In the genomic region with DNA sequence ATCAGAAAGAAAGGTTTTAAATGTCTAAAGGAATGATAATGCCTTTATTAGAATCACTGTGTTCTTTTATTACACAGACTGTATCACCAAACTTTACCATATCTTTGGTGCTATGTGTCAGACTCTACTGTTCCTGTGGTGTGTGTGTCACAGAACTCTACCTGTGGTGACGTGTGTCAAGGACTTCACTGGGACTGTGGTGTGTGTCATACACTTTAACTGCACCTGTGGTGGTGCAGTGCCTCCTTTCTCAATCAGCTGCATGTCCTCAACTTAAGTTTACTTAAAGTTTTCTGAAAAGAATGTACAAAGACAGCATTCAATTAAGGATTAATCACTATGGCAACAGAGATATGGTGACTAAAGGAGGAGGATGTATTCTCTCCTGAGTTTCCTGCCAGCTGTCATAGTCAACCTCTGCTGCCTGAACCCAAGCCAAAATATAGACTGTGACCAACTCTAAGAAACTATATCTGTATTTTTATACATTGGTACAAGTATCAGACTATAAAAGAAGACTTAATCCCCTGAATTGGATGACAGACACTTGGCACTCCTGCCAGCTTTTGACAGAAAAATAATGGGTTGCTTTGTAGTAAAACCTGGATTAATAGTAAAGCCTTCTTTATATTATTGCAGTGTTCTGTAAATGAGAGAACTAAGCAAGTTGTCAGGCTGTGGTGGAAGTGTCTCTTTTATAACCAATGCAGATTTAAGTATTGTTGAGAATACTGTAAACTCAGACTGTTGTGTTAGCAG, we compare ENCODE assay signal across 27 mouse cellular contexts.
A peak's percentile ranks its signal among the peaks of the same experiment; 100 is the strongest.
DNase-seq lines count a peak whose midpoint lies in the region; ATAC-seq and TF ChIP-seq lines count a peak whose summit lies in the region.
"Had no signal": no experiment of that assay in that cellular context is flagged by ENCODE, and none has a peak within 500 bp of the region (broad histone marks: within the 10 kb centered on the region; RNA-seq: fewer than 3 reads in every experiment).

No protein-coding gene starts in this region.

- peaks cover 4% of the 10 kb centered on the region; the same call in 1 of the 2 replicates for H3K4me1 ChIP-seq in forebrain, embryonic 11.5 days (replicated peaks; ENCODE audit: control insufficient read depth, insufficient read depth, low read length)
- H3K4me1 ChIP-seq in forebrain, postnatal 0 days (ENCODE audit: insufficient read depth) = no peaks in the 10 kb centered on the region
- no peaks in the 10 kb centered on the region for H3K4me1 ChIP-seq in lung, postnatal 0 days (ENCODE audit: insufficient read depth, low read depth, low read length)
- H3K4me1 ChIP-seq in lung, adult 2 months (ENCODE audit: control insufficient read depth, insufficient read depth, low read length) = no peaks in the 10 kb centered on the region
- no peaks in the 10 kb centered on the region for H3K4me1 ChIP-seq in neural tube, embryonic 15.5 days
- H3K4me1 ChIP-seq: hindbrain, embryonic 15.5 days; kidney, embryonic 15.5 days; liver, embryonic 15.5 days; megakaryocyte, embryonic 14.5 days; neural tube, embryonic 13.5 days; stomach, embryonic 15.5 days had no signal

- TF ChIP-seq CTCF in forebrain, postnatal 0 days (IDR thresholded peaks at IDR 0.05; ENCODE audit: low read depth) = no peak
- no peak for TF ChIP-seq CTCF in lung, postnatal 0 days (IDR thresholded peaks at IDR 0.05)
- TF ChIP-seq CTCF in lung, adult 2 months (IDR thresholded peaks at IDR 0.05; ENCODE audit: insufficient read depth, low read length) = no peak
- TF ChIP-seq CTCF in brain, embryonic 14.5 days (IDR thresholded peaks at IDR 0.05; ENCODE audit: borderline replicate concordance, extremely low read depth, insufficient read depth, insufficient read length) = no peak

- 55% methylated on average over 1 of the region's 1 CpGs for WGBS in forebrain, embryonic 11.5 days
- 19% methylated on average over 1 of the region's 1 CpGs for WGBS in forebrain, postnatal 0 days
- 47% methylated on average over 1 of the region's 1 CpGs for WGBS in lung, postnatal 0 days
- 74% methylated on average over 1 of the region's 1 CpGs for WGBS in lung, adult 2 months
- WGBS in neural tube, embryonic 15.5 days = 90% methylated on average over 1 of the region's 1 CpGs

- peak; percentile 64; the same call in 1 of the 2 replicates for ATAC-seq in forebrain, embryonic 11.5 days (replicated peaks; ENCODE audit: low FRiP score)
- no peak for ATAC-seq in forebrain, postnatal 0 days
- 0 out of 2 replicates have a peak, but pooled peaks have one; percentile 16 for ATAC-seq in lung, postnatal 0 days
- no peak for ATAC-seq in neural tube, embryonic 15.5 days (ENCODE audit: low FRiP score)

- no peaks in the 10 kb centered on the region for H3K9me3 ChIP-seq in forebrain, embryonic 11.5 days (ENCODE audit: control insufficient read depth, low read length)
- H3K9me3 ChIP-seq in forebrain, postnatal 0 days (ENCODE audit: low read length) = no peaks in the 10 kb centered on the region
- H3K9me3 ChIP-seq in lung, postnatal 0 days (ENCODE audit: low read length) = no peaks in the 10 kb centered on the region
- H3K9me3 ChIP-seq in neural tube, embryonic 15.5 days (replicated peaks) = no peaks in the 10 kb centered on the region
- H3K9me3 ChIP-seq: heart, embryonic 10.5 days; hindbrain, embryonic 15.5 days; kidney, embryonic 15.5 days; liver, embryonic 15.5 days; megakaryocyte, embryonic 14.5 days; neural tube, embryonic 13.5 days; stomach, embryonic 15.5 days had no signal

- H3K27me3 ChIP-seq in forebrain, embryonic 11.5 days (ENCODE audit: control insufficient read depth, insufficient read depth, low read length) = no peaks in the 10 kb centered on the region
- no peaks in the 10 kb centered on the region for H3K27me3 ChIP-seq in forebrain, postnatal 0 days (ENCODE audit: insufficient read depth, low read length)
- H3K27me3 ChIP-seq in lung, postnatal 0 days (replicated peaks; ENCODE audit: insufficient read depth, low read length) = no peaks in the 10 kb centered on the region
- no peaks in the 10 kb centered on the region for H3K27me3 ChIP-seq in myocyte (ENCODE audit: control insufficient read depth, insufficient read depth, insufficient read length)
- no peaks in the 10 kb centered on the region for H3K27me3 ChIP-seq in neural tube, embryonic 15.5 days (replicated peaks)
- H3K27me3 ChIP-seq: hindbrain, embryonic 15.5 days; kidney, embryonic 15.5 days; liver, embryonic 15.5 days; megakaryocyte, embryonic 14.5 days; neural tube, embryonic 13.5 days; stomach, embryonic 15.5 days had no signal

- H3K36me3 ChIP-seq in forebrain, embryonic 11.5 days (ENCODE audit: control insufficient read depth, insufficient read depth, low read length) = no peaks in the 10 kb centered on the region
- no peaks in the 10 kb centered on the region for H3K36me3 ChIP-seq in forebrain, postnatal 0 days (ENCODE audit: insufficient read depth)
- no peaks in the 10 kb centered on the region for H3K36me3 ChIP-seq in lung, postnatal 0 days (ENCODE audit: insufficient read depth, low read length)
- H3K36me3 ChIP-seq in myocyte (ENCODE audit: control insufficient read depth, insufficient read depth) = no peaks in the 10 kb centered on the region
- H3K36me3 ChIP-seq in neural tube, embryonic 15.5 days = 0 out of 2 replicates have a peak, but pooled peaks cover 4% of the 10 kb centered on the region
- H3K36me3 ChIP-seq: heart, embryonic 10.5 days; hindbrain, embryonic 15.5 days; liver, embryonic 15.5 days; neural tube, embryonic 13.5 days; stomach, embryonic 15.5 days had no signal

- no peak overlapping the region for H3K27ac ChIP-seq in forebrain, embryonic 11.5 days (ENCODE audit: low read depth, low read length)
- H3K27ac ChIP-seq in forebrain, postnatal 0 days (ENCODE audit: low read depth, low read length) = no peak overlapping the region
- no peak overlapping the region for H3K27ac ChIP-seq in lung, postnatal 0 days (ENCODE audit: low read length)
- H3K27ac ChIP-seq in neural tube, embryonic 15.5 days (replicated peaks) = no peak overlapping the region
- H3K27ac ChIP-seq: heart, embryonic 10.5 days; hindbrain, embryonic 15.5 days; kidney, embryonic 15.5 days; left cerebral cortex, adult 2 months; liver, embryonic 15.5 days; neural tube, embryonic 13.5 days; stomach, embryonic 15.5 days had no signal

- no peak overlapping the region for H3ac ChIP-seq in myocyte (ENCODE audit: control insufficient read depth, insufficient read length)

- no peak overlapping the region for H3K9ac ChIP-seq in forebrain, embryonic 11.5 days (ENCODE audit: low read length)
- H3K9ac ChIP-seq in forebrain, postnatal 0 days = no peak overlapping the region
- no peak overlapping the region for H3K9ac ChIP-seq in lung, postnatal 0 days (replicated peaks; ENCODE audit: low read depth)
- no peak overlapping the region for H3K9ac ChIP-seq in neural tube, embryonic 15.5 days (replicated peaks)
- H3K9ac ChIP-seq: hindbrain, embryonic 15.5 days; kidney, embryonic 15.5 days; liver, embryonic 15.5 days; neural tube, embryonic 13.5 days; stomach, embryonic 15.5 days had no signal

- no peak for DNase-seq in forebrain, embryonic 11.5 days (ENCODE audit: low spot score)
- DNase-seq in forebrain, postnatal 0 days = no peak
- peak; percentile 19 for DNase-seq in lung, postnatal 0 days (ENCODE audit: low spot score)
- no peak for DNase-seq in lung, adult 2 months
- DNase-seq in brain, embryonic 14.5 days (ENCODE audit: low read depth) = peak; percentile 69
- no peak for DNase-seq in kidney, postnatal 10 days
- DNase-seq: adrenal gland, adult 2 months; cerebellum, adult 18-20 months; cerebellum, postnatal 14 days; heart, postnatal 4 days; kidney, postnatal 4 days; left cerebral cortex, postnatal 4 days; liver; right cerebral cortex, adult 18-20 months; right cerebral cortex, postnatal 4 days; thymus, adult 2 months; thymus, postnatal 4 days had no signal

- no peaks in the 10 kb centered on the region for H3K79me2 ChIP-seq in myocyte (ENCODE audit: control insufficient read depth, insufficient read depth)

- no peak for TF ChIP-seq EP300 in lung, postnatal 0 days (IDR thresholded peaks at IDR 0.05)

- H3K4me2 ChIP-seq in forebrain, embryonic 11.5 days (ENCODE audit: low read depth, low read length, severe bottlenecking) = no peak overlapping the region
- H3K4me2 ChIP-seq in forebrain, postnatal 0 days (ENCODE audit: low read depth) = no peak overlapping the region
- no peak overlapping the region for H3K4me2 ChIP-seq in lung, postnatal 0 days (replicated peaks; ENCODE audit: low read depth, low read length)
- H3K4me2 ChIP-seq in myocyte (ENCODE audit: low read depth) = no peak overlapping the region
- H3K4me2 ChIP-seq in neural tube, embryonic 15.5 days = no peak overlapping the region
- H3K4me2 ChIP-seq: hindbrain, embryonic 15.5 days; kidney, embryonic 15.5 days; liver, embryonic 15.5 days; neural tube, embryonic 13.5 days; stomach, embryonic 15.5 days had no signal

- H3K4me3 ChIP-seq in forebrain, embryonic 11.5 days (ENCODE audit: low read depth, low read length) = no peak overlapping the region
- no peak overlapping the region for H3K4me3 ChIP-seq in forebrain, postnatal 0 days (ENCODE audit: low read depth, low read length)
- no peak overlapping the region for H3K4me3 ChIP-seq in lung, postnatal 0 days (ENCODE audit: low read depth, low read length)
- no peak overlapping the region for H3K4me3 ChIP-seq in lung, adult 2 months (replicated peaks; ENCODE audit: extremely low read depth, low read depth, low read length)
- H3K4me3 ChIP-seq in myocyte = no peak overlapping the region
- H3K4me3 ChIP-seq in neural tube, embryonic 15.5 days (replicated peaks) = no peak overlapping the region
- H3K4me3 ChIP-seq: heart, embryonic 10.5 days; hindbrain, embryonic 15.5 days; kidney, embryonic 15.5 days; left cerebral cortex, adult 2 months; liver, embryonic 15.5 days; megakaryocyte, embryonic 14.5 days; neural tube, embryonic 13.5 days; stomach, embryonic 15.5 days had no signal

- TF ChIP-seq POLR2A in lung, adult 2 months (IDR thresholded peaks at IDR 0.05; ENCODE audit: borderline replicate concordance, extremely low read depth, low read depth, low read length) = no peak
- no peak for TF ChIP-seq POLR2A in brain, embryonic 14.5 days (IDR thresholded peaks at IDR 0.05; ENCODE audit: borderline replicate concordance, extremely low read depth, insufficient read depth, insufficient read length, poor library complexity, severe bottlenecking)
- TF ChIP-seq POLR2A in myocyte (IDR thresholded peaks at IDR 0.05; ENCODE audit: insufficient read length, low read depth) = no peak

TF ChIP-seq in myocyte, 11 proteins besides CTCF, POLR2A, EP300 and RAD21:
- TF ChIP-seq SRF (IDR thresholded peaks at IDR 0.05; ENCODE audit: control insufficient read depth, insufficient read length, low read depth) (no peak), MYOD1 (IDR thresholded peaks at IDR 0.05; ENCODE audit: control insufficient read depth in 1 of 3, insufficient read length in 2 of 3, low read depth in 2 of 3) (peak in 2 of 3 experiments; percentile 37 to 39)

Comparison
In these comparisons a context has a peak if more than half of its experiments do, and no peak if none do; other contexts are left out.
1. ATAC-seq: peak in forebrain, embryonic 11.5 days (single experiment) and lung, postnatal 0 days (single experiment); none in forebrain, postnatal 0 days (single experiment) and neural tube, embryonic 15.5 days (single experiment).
2. DNase-seq: peak in lung, postnatal 0 days (single experiment) and brain, embryonic 14.5 days (single experiment); none in forebrain, embryonic 11.5 days (single experiment), forebrain, postnatal 0 days (single experiment), lung, adult 2 months (single experiment) and kidney, postnatal 10 days (single experiment).